Mouse (Mus musculus) limb, embryonic 11.5 days (tissue): Measurements from ENCODE around the gene Fibp. TPM values are rescaled to one million over a fixed set of nuclear protein-coding genes. Genes with fewer than 3 reads are reported as not detected.
A peak's percentile ranks its signal among the peaks of the same experiment; 100 is the strongest.
"Not testable (repeated sequence)": the region's sequence is repeated elsewhere in the genome, so short reads cannot be mapped to it uniquely, and the experiment has no call there.

ENCODE experiments used
- ATAC-seq: fragments of 200-750 bp; cut with Nextera tagmentation; 2 replicates; pipeline ENCODE4 v1.8.0; 2017; ENCODE audit warnings: low read depth; ENCODE audit not compliant: insufficient number of reproducible peaks, low FRiP score, low TSS enrichment
- DNase-seq: peaks from one replicate; pipeline ENCODE4 v3.0.0-alpha.2; 2015; ENCODE audit warnings: low spot score
- H3K27ac ChIP-seq: fragments of 300-500 bp; sonication (generic); replicated peaks from 2 replicates; pipeline ENCODE4 v1.5.1; 2014; ENCODE audit warnings: low read depth, mild to moderate bottlenecking, low read length
- H3K27me3 ChIP-seq: fragments of 300-500 bp; sonication (generic); 2 replicates; pipeline ENCODE4 v1.6.1; 2014; ENCODE audit warnings: mild to moderate bottlenecking, low read length, mixed read lengths; ENCODE audit not compliant: control insufficient read depth, insufficient read depth
- H3K36me3 ChIP-seq: fragments of 300-500 bp; sonication (generic); 2 replicates; pipeline ENCODE4 v1.6.1; 2014; ENCODE audit warnings: mild to moderate bottlenecking, low read length, moderate library complexity, mixed read lengths; ENCODE audit not compliant: control insufficient read depth, insufficient read depth
- H3K4me1 ChIP-seq: fragments of 300-500 bp; sonication (generic); 2 replicates; pipeline ENCODE4 v1.6.1; 2014; ENCODE audit warnings: low read length, mixed read lengths; ENCODE audit not compliant: control insufficient read depth, insufficient read depth
- H3K4me2 ChIP-seq: fragments of 300-500 bp; sonication (generic); 2 replicates; pipeline ENCODE4 v1.6.1; 2014; ENCODE audit warnings: low read depth, mild to moderate bottlenecking, moderate library complexity; ENCODE audit not compliant: severe bottlenecking
- H3K4me3 ChIP-seq: fragments of 300-500 bp; sonication (generic); 2 replicates; pipeline ENCODE4 v1.5.1; 2014; ENCODE audit warnings: low read depth, low read length
- H3K9ac ChIP-seq: fragments of 300-500 bp; sonication (generic); 2 replicates; pipeline ENCODE4 v1.6.1; 2014; ENCODE audit warnings: mild to moderate bottlenecking, low read length
- H3K9me3 ChIP-seq: fragments of 300-500 bp; sonication (generic); 2 replicates; pipeline ENCODE4 v1.6.1; 2016; ENCODE audit warnings: low read length; ENCODE audit not compliant: control insufficient read depth
- WGBS: fragments of 180-500 bp; shearing (Covaris S2); extraction: QIAGEN DNeasy Blood & Tissue Kit; methylation state at CpG from one replicate; pipeline ENCODE4 v1.1.7; 2014; 5-methylcytosine and 5-hydroxymethylcytosine counted together
- polyA plus RNA-seq: library from polyadenylated mRNA; unstranded; fragments of >200 nt; fragmentation: Nextera tagmentation; extraction: Ambion mirVana; gene quantifications from 2 replicates; pipeline ENCODE4 v1.2.1, GENCODE M21; 2014

The Fibp gene
- polyA plus RNA-seq, 1 experiment from 2014 or later: 116 TPM

DNA sequence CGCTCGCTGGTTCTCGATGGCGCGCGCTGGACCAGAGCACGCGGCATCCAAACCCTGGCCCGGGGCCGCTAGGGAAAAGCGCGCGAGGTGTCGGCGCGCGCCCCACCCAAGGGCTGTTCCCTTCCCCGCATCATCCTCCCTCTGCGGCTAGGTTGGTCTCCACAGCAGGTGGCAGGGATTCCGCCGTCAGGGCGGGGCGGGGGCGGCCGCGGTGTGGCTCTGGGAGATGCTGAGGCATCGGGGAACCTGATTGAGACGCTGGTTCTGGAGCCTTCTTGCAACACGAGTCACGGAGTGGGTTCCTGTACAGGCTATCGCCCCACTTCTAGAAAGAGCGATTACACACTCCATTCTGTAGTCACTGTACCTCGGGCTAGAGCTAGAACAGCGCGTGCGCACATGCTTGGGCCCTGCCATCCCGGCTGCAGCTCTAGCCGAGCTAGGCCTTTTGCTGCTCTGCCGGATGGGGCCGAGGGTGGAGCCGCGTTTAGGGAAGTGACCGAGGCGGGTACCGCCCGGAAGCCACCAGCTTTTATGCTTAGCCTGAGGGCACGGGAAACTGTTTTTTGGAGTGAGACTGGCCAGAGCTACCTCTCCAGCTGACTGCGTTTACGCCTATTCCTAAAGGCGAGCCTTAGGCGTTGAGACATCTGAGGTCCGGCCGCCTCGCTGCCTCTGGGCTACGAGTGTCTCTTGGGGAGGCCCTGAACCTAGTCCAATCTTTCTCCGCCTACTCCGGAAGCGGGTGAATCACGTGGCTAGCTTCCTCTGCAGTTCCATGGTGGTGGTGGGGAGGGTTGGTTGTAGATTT is 30.7 kb downstream of the Fibp start:
- H3K27ac ChIP-seq: peak overlapping the region; percentile 97
- H3K9ac ChIP-seq: peak overlapping the region; percentile 94
- H3K4me3 ChIP-seq: peak overlapping the region; percentile 100
- H3K27me3 ChIP-seq: no peaks in the 10 kb centered on the region
- DNase-seq (peak; percentile 80), ATAC-seq (peak; percentile 15; the same call in 1 of the 2 replicates)
- 0% methylated on average over 59 of the region's 59 CpGs for WGBS
- peaks cover 23% of the 10 kb centered on the region for H3K36me3 ChIP-seq
- H3K4me1 ChIP-seq: peaks cover 9% of the 10 kb centered on the region; the same call in 1 of the 2 replicates
- peak overlapping the region; percentile 59 for H3K4me2 ChIP-seq
- H3K9me3 ChIP-seq: no peaks in the 10 kb centered on the region

DNA sequence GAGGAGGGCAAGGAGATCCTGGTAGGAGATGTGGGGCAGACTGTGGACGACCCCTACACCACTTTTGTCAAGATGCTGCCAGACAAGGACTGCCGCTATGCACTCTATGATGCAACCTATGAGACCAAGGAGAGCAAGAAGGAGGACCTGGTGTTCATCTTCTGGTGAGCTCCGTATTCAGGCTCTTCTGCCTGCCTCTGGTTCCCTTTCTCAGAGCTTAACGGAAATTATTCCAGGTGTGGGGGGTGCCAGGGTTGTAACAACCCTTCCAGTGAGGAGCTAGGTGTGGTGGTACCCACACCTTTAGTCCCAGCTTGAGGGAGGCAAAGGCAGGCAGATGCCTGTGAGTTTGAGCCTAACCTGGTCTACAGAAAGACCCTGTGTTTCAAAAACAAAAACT is 32.2 kb downstream of the Fibp start:
- H3K4me2 ChIP-seq: no peak overlapping the region
- 88% methylated on average over 4 of the region's 4 CpGs for WGBS

DNA sequence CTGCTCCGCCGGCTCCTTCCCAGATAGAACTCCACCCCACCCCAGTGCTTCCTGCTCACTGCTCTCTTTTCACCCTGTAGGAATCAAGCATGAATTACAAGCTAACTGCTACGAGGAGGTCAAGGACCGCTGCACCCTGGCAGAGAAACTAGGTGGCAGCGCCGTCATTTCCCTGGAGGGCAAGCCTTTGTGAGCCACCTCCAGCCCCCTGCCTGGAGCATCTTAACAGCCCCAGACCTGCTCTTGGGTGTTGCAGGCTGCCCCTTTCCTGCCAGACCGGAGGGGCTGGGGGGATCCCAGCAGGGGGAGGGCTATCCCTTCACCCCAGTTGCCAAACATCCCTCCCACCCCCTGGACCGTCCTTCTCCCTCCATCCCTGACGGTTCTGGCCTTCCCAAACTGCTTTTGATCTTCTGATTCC is 32.9 kb downstream of the Fibp start:
- not testable (repeated sequence) for H3K9me3 ChIP-seq, H3K9ac ChIP-seq, H3K4me1 ChIP-seq, H3K4me3 ChIP-seq, H3K27me3 ChIP-seq, ATAC-seq, H3K27ac ChIP-seq, DNase-seq, H3K4me2 ChIP-seq
- H3K36me3 ChIP-seq: peaks cover 27% of the 10 kb centered on the region
- WGBS: 72% methylated on average over 9 of the region's 9 CpGs

More for the DNA sequence above, 32.2 kb downstream of the Fibp start:
- Histone ChIP-seq H3K4me3 (no peak overlapping the region), H3K9ac (no peak overlapping the region), H3K4me1 (0 out of 2 replicates have a peak, but pooled peaks cover 5% of the 10 kb centered on the region), H3K9me3 (no peaks in the 10 kb centered on the region), H3K36me3 (peaks cover 27% of the 10 kb centered on the region), H3K27ac (no peak overlapping the region), H3K27me3 (no peaks in the 10 kb centered on the region)
- ATAC-seq (no peak), DNase-seq (no peak)

DNA sequence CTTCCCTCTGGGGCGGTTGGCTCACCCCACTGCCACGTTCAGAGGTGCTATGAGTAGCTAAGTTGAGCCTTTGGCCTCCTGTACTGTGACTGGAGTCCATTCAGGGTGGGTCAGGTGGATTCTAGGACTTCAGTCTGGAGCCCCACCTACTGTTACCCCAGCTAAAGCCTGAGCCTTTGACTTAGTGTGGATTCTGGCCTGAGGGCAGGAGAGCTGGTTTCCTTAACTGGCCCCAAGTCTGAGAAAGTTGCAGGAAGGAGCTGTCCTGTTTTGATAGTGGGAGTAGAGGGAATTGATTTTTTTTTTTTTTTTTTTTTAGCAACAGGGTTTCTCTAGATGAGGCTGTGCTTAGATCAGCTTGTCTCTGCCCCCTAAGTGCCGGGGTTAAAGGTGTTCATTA is 33.9 kb downstream of the Fibp start:
- ATAC-seq: no peak
- Histone ChIP-seq H3K36me3 (peaks cover 27% of the 10 kb centered on the region), H3K27ac (no peak overlapping the region), H3K27me3 (no peaks in the 10 kb centered on the region), H3K4me3 (no peak overlapping the region), H3K4me1 (0 out of 2 replicates have a peak, but pooled peaks cover 5% of the 10 kb centered on the region), H3K9me3 (no peaks in the 10 kb centered on the region), H3K4me2 (no peak overlapping the region), H3K9ac (no peak overlapping the region)
- 92% methylated on average over 3 of the region's 3 CpGs for WGBS
- no peak for DNase-seq

DNA sequence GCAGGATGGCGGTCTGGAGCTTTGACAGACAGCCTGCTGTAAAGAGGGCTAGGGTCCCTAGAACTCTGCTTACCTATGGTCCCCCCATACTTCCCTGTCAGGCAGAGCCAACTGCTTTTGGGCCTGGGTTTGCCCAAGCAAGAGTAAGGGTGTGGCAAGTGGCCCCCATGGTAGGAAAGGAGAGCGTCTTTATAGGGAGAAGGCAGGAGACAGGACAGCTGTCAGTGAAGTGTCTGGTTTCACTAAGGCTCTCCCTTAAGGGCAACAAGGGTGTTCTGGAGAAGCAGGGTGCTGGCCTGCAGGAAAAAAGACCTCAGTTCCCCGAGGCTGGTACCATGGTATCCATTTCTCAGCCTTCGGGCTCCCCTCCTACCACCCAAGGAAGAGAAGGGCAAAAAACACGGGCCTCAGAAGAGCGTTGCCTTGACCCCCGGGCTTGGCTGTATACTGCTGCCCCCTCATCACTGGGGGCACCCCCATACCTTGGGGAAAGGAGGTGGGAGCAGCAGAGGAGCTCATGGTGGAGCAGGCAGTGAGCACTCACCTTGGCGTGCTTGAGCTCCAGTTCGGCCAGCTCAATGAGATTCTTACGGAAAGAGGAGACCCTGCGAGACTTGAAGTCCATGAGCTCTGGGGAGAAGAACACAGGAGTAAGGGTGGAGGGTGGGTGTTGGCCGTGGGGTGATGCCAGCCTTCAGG is 35.1 kb downstream of the Fibp start:
- Histone ChIP-seq H3K4me2 (no peak overlapping the region), H3K27ac (no peak overlapping the region)

DNA sequence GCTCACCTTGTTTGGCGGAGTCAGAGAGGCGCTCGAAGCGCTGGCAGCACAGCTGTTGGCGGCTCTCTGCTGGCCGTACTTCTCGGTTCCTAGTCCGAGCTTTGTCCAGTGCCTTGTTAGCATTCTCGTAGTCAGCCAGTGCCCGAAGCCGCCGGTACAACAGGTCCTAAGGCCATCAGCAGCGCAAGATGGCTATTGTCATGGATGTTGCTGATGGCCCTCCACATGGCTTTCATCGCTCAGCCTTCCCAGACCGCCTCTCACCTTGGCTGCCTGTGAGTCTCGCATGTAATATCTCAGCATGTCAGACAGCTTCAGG is 35.6 kb downstream of the Fibp start:
- Histone ChIP-seq H3K27ac (no peak overlapping the region), H3K4me2 (no peak overlapping the region), H3K27me3 (no peaks in the 10 kb centered on the region), H3K4me1 (0 out of 2 replicates have a peak, but pooled peaks cover 5% of the 10 kb centered on the region), H3K4me3 (no peak overlapping the region), H3K36me3 (peaks cover 27% of the 10 kb centered on the region), H3K9ac (no peak overlapping the region), H3K9me3 (no peaks in the 10 kb centered on the region)
- WGBS: 86% methylated on average over 16 of the region's 16 CpGs
- DNase-seq (no peak), ATAC-seq (no peak)

More for the DNA sequence above, 35.1 kb downstream of the Fibp start:
- Histone ChIP-seq H3K4me1 (0 out of 2 replicates have a peak, but pooled peaks cover 5% of the 10 kb centered on the region), H3K4me3 (no peak overlapping the region), H3K27me3 (no peaks in the 10 kb centered on the region), H3K9me3 (no peaks in the 10 kb centered on the region), H3K9ac (no peak overlapping the region), H3K36me3 (peaks cover 27% of the 10 kb centered on the region)
- WGBS: 81% methylated on average over 12 of the region's 12 CpGs
- DNase-seq (no peak), ATAC-seq (no peak)

DNA sequence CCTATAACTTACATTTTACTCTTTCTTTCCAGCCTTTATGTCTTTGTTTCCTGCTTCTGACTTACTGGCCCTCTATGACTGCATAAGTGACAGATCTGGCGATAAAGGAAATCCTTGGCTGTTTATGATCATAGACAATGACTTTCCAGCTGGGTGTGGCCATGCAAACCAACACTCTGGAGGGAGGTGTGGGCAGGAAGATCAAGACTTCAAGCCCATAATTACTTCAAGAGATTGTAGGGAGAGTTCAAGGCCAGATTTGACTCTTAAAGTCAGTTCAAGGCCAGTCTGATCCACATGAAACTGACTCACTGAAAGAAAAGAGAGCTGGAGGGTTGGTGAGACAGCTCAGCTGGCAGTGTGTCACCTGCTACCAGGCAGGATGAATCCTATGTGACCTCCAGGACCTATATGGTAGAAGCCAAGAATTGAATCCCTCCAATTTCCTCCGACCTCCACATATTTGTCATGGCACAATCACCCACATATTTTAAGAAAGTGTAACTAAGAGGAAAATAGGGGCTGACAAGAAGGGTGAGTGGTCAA is 40.0 kb downstream of the Fibp start:
- Histone ChIP-seq H3K27ac (no peak overlapping the region), H3K36me3 (peaks cover 9% of the 10 kb centered on the region), H3K4me3 (no peak overlapping the region), H3K4me2 (no peak overlapping the region), H3K27me3 (no peaks in the 10 kb centered on the region), H3K4me1 (no peaks in the 10 kb centered on the region), H3K9me3 (no peaks in the 10 kb centered on the region), H3K9ac (no peak overlapping the region)
- DNase-seq (no peak), ATAC-seq (no peak)
- WGBS: 92% methylated on average over 2 of the region's 2 CpGs

DNA sequence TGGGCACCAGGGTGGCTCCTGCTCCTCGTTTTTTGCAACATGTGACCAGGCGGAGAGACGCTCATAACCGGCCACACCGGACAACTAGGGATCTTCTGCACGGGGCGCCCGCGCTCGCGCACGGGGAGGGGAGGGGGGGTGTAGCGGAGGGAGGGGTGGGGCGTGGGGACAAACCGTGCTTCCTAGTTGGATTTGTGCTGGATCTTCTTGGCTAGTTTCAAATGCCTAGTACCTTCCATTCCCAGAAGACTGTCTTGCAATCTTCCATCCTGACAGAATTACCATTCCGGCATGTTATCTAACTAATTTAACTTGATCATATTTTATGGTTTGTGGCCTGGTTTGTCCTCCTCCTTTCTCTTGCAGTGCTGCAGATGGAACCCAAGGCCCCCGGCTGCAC is 43.3 kb downstream of the Fibp start, which contains the start of gene 1700020D05Rik:
TSS of gene 1700020D05Rik (minus strand) at position 101 of the 400 bp plus-strand sequence.
- H3K9me3 ChIP-seq: no peaks in the 10 kb centered on the region
- no peak for ATAC-seq
- H3K4me1 ChIP-seq: no peaks in the 10 kb centered on the region
- no peaks in the 10 kb centered on the region for H3K27me3 ChIP-seq
- 39% methylated on average over 17 of the region's 17 CpGs for WGBS
- H3K9ac ChIP-seq: no peak within 1 kb of the TSS
- H3K4me2 ChIP-seq: no peak within 1 kb of the TSS
- no peak within 1 kb of the TSS for H3K27ac ChIP-seq
- H3K36me3 ChIP-seq: no peaks in the 10 kb centered on the region
- DNase-seq: no peak
- no peak within 1 kb of the TSS for H3K4me3 ChIP-seq
